Mouse (Mus musculus): ENCODE measurements around the gene Tnfrsf18. TPM values are rescaled to one million over a fixed set of nuclear protein-coding genes. Genes with fewer than 3 reads are reported as not detected.

The Tnfrsf18 gene
- polyA plus RNA-seq, 1 experiment = 0.10 TPM

DNA sequence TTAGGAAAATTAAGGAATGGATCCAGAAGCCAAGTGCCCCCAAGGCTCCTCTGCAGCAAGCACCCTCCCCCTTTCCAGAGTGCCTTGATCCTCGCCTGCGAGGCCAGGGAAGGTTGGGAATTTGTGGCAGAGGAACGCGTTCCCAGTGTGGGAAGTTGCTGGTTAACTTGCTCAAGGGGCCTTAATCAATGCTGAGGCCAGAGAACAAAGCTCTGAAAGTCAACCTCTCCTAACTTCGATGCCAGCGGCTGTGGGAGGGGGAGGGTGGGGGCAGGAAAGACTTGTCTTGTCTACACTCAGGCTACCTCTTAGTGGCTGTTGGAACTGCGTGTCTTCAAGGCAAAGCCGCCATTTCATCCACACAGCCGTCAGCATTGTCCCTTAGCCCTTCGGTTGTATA is 31.7 kb downstream of the Tnfrsf18 start:
- TF ChIP-seq GATA1 (IDR thresholded peaks at IDR 0.05; ENCODE audit: low read length) = no peak

DNA sequence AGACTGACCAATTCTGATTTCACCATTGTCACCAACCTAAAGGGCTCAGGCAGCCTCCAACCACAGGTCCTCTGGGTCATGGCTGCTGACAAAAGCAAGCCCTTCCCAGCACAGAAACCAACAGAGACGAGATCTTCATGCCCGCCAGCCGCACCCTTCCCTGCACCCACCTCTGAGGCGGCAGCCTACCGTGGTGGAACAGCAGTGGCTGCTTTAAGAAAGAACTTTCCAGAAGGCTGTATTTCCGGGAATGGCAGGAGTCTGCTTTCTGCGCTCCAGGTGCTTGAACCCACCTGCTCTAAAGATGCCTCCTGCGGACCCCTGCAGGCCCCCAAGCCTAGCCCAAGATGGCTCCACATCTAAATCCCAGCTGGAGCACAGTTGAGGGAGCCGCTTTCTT is 32.9 kb downstream of the Tnfrsf18 start:
- no peak for TF ChIP-seq GATA1 (IDR thresholded peaks at IDR 0.05; ENCODE audit: low read length)

GRCm38 (mm10) chr4:156059261-156059660 is 33.3 kb downstream of the Tnfrsf18 start, which contains the start of gene Ttll10:
Ttll10 (minus strand) TSS chr4:156059414.
- no peak for TF ChIP-seq GATA1 (IDR thresholded peaks at IDR 0.05; ENCODE audit: low read length)

DNA sequence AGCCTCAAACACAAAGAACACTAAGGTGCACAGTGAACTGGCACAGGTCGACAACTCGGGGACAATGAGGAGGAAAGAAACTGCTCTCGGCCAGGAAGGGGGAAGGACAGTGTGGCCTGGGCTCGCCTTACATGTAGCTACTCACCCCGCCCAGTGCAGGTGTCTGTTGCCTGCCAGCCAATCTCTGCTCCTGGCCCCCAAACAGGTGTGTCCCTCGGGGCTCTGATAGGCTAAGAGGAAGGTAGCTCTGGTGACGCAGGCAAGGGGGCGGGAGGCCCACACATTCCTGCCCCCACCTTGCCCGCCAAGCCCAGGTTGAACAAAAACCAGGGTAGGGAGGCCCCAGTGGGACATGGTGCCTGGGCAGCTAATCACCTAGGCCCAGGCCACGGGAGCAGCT is 33.7 kb downstream of the Tnfrsf18 start:
- TF ChIP-seq GATA1 (IDR thresholded peaks at IDR 0.05; ENCODE audit: low read length) = no peak

DNA sequence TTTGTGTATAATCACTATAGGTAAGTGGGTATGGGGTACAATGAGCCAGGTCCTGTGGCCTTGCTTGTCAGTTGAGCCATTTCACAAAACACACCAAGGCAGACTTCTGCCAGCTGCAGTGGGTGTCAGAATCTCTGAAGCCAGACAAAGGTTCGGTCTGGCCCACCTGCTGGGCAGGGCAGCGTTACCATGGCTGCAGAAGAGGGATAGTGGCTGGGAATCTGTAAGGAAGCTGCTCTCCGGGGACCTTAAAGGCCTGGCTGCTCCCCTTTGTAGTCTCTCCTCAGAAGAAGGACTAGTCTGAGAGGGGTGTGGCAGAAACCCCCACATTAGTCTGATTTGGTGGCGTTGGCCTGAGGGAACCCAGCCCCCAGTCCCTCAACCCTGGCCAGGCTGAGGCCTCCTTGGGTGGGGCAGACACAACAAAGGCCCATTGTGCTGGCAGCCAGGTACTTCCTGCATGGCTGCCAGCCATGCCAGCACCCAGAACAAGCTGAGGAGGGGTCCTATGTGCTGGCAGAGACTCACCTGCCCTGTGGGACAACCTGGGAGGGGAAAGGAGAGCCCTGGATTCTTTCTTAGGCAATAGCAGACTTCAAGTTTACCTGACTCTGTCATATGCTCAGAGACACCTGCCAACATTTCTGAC is 38.0 kb downstream of the Tnfrsf18 start:
- TF ChIP-seq GATA1 (IDR thresholded peaks at IDR 0.05; ENCODE audit: low read length) = no peak

GRCm38 (mm10) chr4:156064510-156064897 is 38.5 kb downstream of the Tnfrsf18 start:
- TF ChIP-seq GATA1 (IDR thresholded peaks at IDR 0.05; ENCODE audit: low read length) = no peak

DNA sequence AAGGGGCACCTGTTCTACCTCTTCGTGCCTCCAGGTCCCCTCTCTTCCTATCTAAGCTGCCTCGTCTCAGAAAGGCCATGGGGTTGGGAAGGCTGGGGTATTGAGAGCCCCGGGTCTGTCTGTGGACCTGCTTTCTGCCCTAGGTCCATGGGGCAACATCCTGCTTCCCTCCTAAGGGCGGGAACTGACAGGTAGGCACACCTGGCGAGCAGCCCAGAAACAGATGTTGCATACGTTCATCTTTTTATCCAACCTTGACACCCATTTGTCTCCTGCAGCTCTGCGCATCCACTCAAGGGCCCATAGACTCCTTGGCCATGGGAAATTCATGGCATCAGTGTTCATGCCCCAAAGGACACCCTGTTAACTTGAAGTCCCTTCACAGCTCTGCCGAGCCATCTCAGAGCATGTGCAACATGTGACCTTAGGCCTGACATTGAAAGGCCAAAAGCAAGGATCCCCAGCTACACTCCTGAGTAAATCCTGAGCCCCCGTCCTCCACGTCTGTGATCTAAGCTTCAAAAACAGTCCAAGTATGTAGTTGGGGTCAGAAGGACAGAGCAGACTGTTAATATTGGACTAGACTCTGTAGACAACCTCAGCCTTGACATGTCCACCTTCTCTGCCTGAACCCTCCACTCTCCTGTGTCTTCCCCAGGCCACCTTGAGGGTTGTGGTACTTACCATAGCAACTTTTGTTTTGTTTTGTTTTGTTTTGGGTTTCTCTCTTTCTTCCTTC is 39.4 kb downstream of the Tnfrsf18 start:
- TF ChIP-seq GATA1 (IDR thresholded peaks at IDR 0.05; ENCODE audit: low read length) = no peak

DNA sequence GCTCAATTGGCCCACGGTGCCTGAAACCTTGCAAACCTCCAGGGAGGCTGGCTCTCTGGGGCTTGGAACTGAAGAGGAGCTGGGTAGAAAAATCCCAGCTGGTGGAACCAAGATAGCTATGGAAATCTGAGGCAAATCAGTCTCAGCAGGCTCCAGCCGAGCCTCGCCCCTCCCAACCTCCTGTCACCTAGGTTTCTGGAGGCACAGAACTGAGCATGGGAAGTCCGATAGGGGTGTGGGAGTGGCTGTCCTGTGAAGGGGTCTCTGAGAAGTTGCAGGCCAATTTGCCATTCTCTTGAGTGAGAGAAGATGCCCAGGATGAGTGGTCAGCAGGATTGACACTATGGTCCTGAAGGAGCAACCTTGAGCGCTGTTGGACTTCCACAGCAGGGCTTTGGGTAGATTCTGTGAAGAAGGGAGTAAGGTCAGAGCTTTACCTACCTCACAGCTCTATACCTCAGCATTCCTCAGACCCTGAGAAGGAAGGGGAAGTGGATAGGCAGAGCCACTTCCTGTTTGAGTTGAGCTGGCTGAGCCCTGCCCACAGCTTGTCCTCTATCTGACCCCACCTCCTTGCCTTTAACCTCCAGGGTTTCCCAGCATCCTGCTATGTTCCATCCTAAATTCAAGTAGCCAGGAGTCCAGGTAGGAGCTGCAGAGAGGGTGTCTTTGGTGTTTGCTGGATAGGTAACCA is 41.4 kb downstream of the Tnfrsf18 start:
- no peak for TF ChIP-seq GATA1 (IDR thresholded peaks at IDR 0.05; ENCODE audit: low read length)

GRCm38 (mm10) chr4:156069701-156070100 is 43.7 kb downstream of the Tnfrsf18 start:
- TF ChIP-seq GATA1 (IDR thresholded peaks at IDR 0.05; ENCODE audit: low read length) = no peak

DNA sequence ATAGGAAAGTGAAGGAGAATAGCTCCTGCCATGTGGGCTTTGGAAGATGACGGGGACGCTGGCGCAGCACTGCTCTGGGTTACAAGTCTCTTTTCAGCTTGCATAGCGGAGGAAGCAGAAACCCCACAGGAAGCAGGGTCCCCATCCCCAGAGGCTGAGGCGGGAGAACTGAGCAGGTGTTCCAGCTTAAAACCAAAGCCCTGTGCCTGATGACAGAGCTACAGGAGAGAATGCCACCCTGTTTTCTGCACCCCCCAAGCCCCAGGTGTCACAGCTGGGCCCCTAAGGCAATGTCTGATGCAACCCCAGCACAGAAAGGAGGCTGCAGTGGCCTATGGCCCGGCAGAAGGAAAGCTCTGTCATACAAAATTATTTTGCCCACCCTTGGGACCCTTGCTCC is 44.3 kb downstream of the Tnfrsf18 start:
- TF ChIP-seq GATA1 (IDR thresholded peaks at IDR 0.05; ENCODE audit: low read length) = no peak

GRCm38 (mm10) chr4:156070716-156071115 is 44.8 kb downstream of the Tnfrsf18 start:
- no peak for TF ChIP-seq GATA1 (IDR thresholded peaks at IDR 0.05; ENCODE audit: low read length)

DNA sequence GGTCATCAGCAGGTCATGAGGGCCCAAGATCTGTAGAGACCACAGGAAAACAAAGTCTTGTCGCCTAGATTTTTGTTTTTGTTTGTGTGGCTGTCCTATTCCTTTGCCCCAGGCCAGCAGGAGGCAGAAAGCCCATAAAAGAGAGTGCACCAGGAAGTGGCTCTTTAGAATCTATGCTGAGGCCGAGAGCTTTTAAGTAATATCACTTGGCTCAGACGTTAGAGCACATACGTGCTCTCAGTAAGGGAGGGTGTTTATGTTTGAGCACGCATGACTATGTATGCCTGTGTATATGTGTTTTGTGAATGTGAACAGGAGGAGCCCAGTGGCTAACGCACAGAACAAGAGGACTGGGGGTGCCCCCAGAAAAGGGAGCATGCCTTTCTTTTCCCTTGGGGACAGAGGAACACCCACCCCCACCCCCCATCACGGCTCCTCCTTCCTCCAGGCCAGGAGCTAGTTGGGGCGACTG is 51.0 kb downstream of the Tnfrsf18 start:
- no peak for TF ChIP-seq GATA1 (IDR thresholded peaks at IDR 0.05; ENCODE audit: low read length)

GRCm38 (mm10) chr4:156077499-156078301 is 51.7 kb downstream of the Tnfrsf18 start:
- TF ChIP-seq GATA1 (IDR thresholded peaks at IDR 0.05; ENCODE audit: low read length) = no peak

Other genes with a start within 250 kb of the Tnfrsf18 start
- 0.02 and 0.06 TPM in 2 replicates for gene Tmem88b, start 240.3 kb upstream of the Tnfrsf18 start, polyA plus RNA-seq (2012)
- gene Ankrd65, start 235.7 kb upstream of the Tnfrsf18 start, polyA plus RNA-seq (2012) = not detected in 2 replicates
- 21.2 and 27.9 TPM in 2 replicates for gene Mrpl20, start 223.3 kb upstream of the Tnfrsf18 start, polyA plus RNA-seq (2012)
- gene Ccnl2, start 213.7 kb upstream of the Tnfrsf18 start, polyA plus RNA-seq (2012) = 41.7 and 52.9 TPM in 2 replicates
- gene Aurkaip1, start 194.9 kb upstream of the Tnfrsf18 start, polyA plus RNA-seq (2012) = 258 and 358 TPM in 2 replicates
- gene Mxra8, start 186.5 kb upstream of the Tnfrsf18 start, polyA plus RNA-seq (2012) = 0.04 and 0.12 TPM in 2 replicates
- gene Dvl1, start 178.8 kb upstream of the Tnfrsf18 start, polyA plus RNA-seq (2012) = 78.6 and 89.0 TPM in 2 replicates
- gene Tas1r3, start 162.8 kb upstream of the Tnfrsf18 start, polyA plus RNA-seq (2012) = 0.02 and 0.03 TPM in 2 replicates
- gene Cptp, start 156.7 kb upstream of the Tnfrsf18 start, polyA plus RNA-seq (2012) = 1.7 and 8.0 TPM in 2 replicates
- 22.3 and 26.6 TPM in 2 replicates for gene Ints11, start 156.6 kb upstream of the Tnfrsf18 start, polyA plus RNA-seq (2012)
- 266 and 325 TPM in 2 replicates for gene Pusl1, start 134.4 kb upstream of the Tnfrsf18 start, polyA plus RNA-seq (2012)
- gene Acap3, start 134.3 kb upstream of the Tnfrsf18 start, polyA plus RNA-seq (2012) = 37.5 and 47.6 TPM in 2 replicates
- gene Ube2j2, start 82.3 kb upstream of the Tnfrsf18 start, polyA plus RNA-seq (2012) = 179 and 243 TPM in 2 replicates
- 78.3 and 111 TPM in 2 replicates for gene C1qtnf12, start 63.8 kb upstream of the Tnfrsf18 start, polyA plus RNA-seq (2012)
- gene B3galt6, start 33.5 kb upstream of the Tnfrsf18 start, polyA plus RNA-seq (2012) = 6.0 and 6.1 TPM in 2 replicates
- gene Sdf4, start 33.3 kb upstream of the Tnfrsf18 start, polyA plus RNA-seq (2012) = 44.4 and 58.7 TPM in 2 replicates
- gene Tnfrsf4, start 12.3 kb upstream of the Tnfrsf18 start, polyA plus RNA-seq (2012) = 0.60 and 2.3 TPM in 2 replicates
- not detected in 2 replicates for gene Ttll10, start 33.2 kb downstream of the Tnfrsf18 start, polyA plus RNA-seq (2012)
- gene 9430015G10Rik, start 83.8 kb downstream of the Tnfrsf18 start, polyA plus RNA-seq (2012) = 9.5 and 12.0 TPM in 2 replicates
- 0.17 and 0.23 TPM in 2 replicates for gene Rnf223, start 104.3 kb downstream of the Tnfrsf18 start, polyA plus RNA-seq (2012)
- 0.23 and 0.39 TPM in 2 replicates for gene Agrn, start 171.3 kb downstream of the Tnfrsf18 start, polyA plus RNA-seq (2012)
- not detected in 2 replicates for gene Isg15, start 174.7 kb downstream of the Tnfrsf18 start, polyA plus RNA-seq (2012)
- not detected in 2 replicates for gene AW011738, start 177.1 kb downstream of the Tnfrsf18 start, polyA plus RNA-seq (2012)
- not detected in 2 replicates for gene Perm1, start 189.7 kb downstream of the Tnfrsf18 start, polyA plus RNA-seq (2012)
- gene Plekhn1, start 208.7 kb downstream of the Tnfrsf18 start, polyA plus RNA-seq (2012) = 7.6 and 12.9 TPM in 2 replicates
- 63.7 and 72.4 TPM in 2 replicates for gene Noc2l, start 209.8 kb downstream of the Tnfrsf18 start, polyA plus RNA-seq (2012)
- 0.02 and 0.03 TPM in 2 replicates for gene Samd11, start 229.5 kb downstream of the Tnfrsf18 start, polyA plus RNA-seq (2012)